Mouse (Mus musculus): ENCODE measurements at regions not wholly inside any gene's neighbourhood (a gene's known extent, or its start where the extent isn't known, plus 50 kb on each side); places are given as distances from the start of the nearest gene placed in this dataset.

GRCm38 (mm10) chrX:137175774-137176173, 53.9 kb upstream of the Esx1 start (continued):
- no peak for TF ChIP-seq SMC3 (IDR thresholded peaks at IDR 0.05; ENCODE audit: low read depth, low read length)

DNA sequence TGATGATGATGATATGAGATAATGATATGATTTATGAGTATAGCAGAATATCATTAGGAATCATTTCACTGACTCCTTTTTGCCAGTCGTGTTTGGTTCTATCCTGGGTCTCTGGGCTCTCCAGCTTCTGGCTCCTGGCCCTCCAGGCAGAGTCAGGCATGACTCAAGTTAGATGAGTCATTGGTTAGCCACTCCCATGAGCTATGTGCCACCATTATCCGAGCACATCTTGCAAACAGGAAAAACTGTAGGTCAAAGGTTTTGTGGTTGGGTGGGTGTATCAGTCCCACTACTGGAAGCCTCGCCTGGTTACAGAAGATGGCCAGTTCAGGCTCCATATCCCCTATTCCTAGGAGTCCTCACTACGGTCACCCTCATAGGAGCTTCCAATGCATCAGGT, 51.6 kb upstream of the Esx1 start:
- no peak overlapping the region for H3K9ac ChIP-seq (ENCODE audit: control insufficient read depth, low read depth, low read length, poor library complexity, severe bottlenecking)
- H3K36me3 ChIP-seq (ENCODE audit: control insufficient read depth in 1 of 2, insufficient read depth in 2 of 2, low read length in 2 of 2) = peaks cover 0 to 24% of the 10 kb centered on the region in 2 experiments; a peak in 2 of 4 replicates
- no peaks in the 10 kb centered on the region for H3K9me3 ChIP-seq (replicated peaks; ENCODE audit: insufficient read depth, low read length)
- DNase-seq (ENCODE audit: low read depth, low spot score) = peak; percentile 72
- peak overlapping the region; percentile 54 for H3K27ac ChIP-seq (ENCODE audit: control insufficient read depth, low read depth, low read length)
- H3K4me1 ChIP-seq (ENCODE audit: control insufficient read depth in 1 of 2, insufficient read depth in 2 of 2, low read length in 2 of 2) = peaks cover 3 to 24% of the 10 kb centered on the region in 2 experiments; a peak in 3 of 4 replicates
- H3K27me3 ChIP-seq (ENCODE audit: control insufficient read depth in 1 of 2, insufficient read depth in 2 of 2, low read length in 2 of 2) = no peaks in the 10 kb centered on the region
- no peak overlapping the region for H3K4me3 ChIP-seq (ENCODE audit: control insufficient read depth in 1 of 2, insufficient read depth in 1 of 2, low read depth in 2 of 2, low read length in 2 of 2)
- no peaks in the 10 kb centered on the region for H3K79me2 ChIP-seq (ENCODE audit: control insufficient read depth, insufficient read depth, low read length, poor library complexity)
- TF ChIP-seq JUND (IDR thresholded peaks at IDR 0.05; ENCODE audit: low read depth, low read length) = peak; percentile 75
- TF ChIP-seq RAD21 (IDR thresholded peaks at IDR 0.05; ENCODE audit: low read depth, low read length) = no peak
- TF ChIP-seq MEF2A (IDR thresholded peaks at IDR 0.05; ENCODE audit: extremely low read depth, insufficient replicate concordance, low read depth, low read length, poor library complexity, severe bottlenecking) = no peak
- TF ChIP-seq BHLHE40 (IDR thresholded peaks at IDR 0.05; ENCODE audit: borderline replicate concordance, low read depth, low read length) = no peak
- TF ChIP-seq TCF12 (IDR thresholded peaks at IDR 0.05; ENCODE audit: low read depth, low read length) = no peak
- TF ChIP-seq EP300 (IDR thresholded peaks at IDR 0.05; ENCODE audit: low read depth in 1 of 2, low read length in 2 of 2) = peak; percentile 77 to 82
- TF ChIP-seq SIN3A (IDR thresholded peaks at IDR 0.05; ENCODE audit: low read length) = no peak; the same call in 1 of the 2 replicates
- TF ChIP-seq NRF1 (IDR thresholded peaks at IDR 0.05; ENCODE audit: insufficient read depth, low read depth, low read length, poor library complexity, severe bottlenecking) = no peak
- TF ChIP-seq ZC3H11A (IDR thresholded peaks at IDR 0.05; ENCODE audit: low read depth, low read length) = no peak
- no peak for TF ChIP-seq ELF1 (IDR thresholded peaks at IDR 0.05; ENCODE audit: low read depth, low read length)
- TF ChIP-seq KAT2A (conservative IDR thresholded peaks at IDR 0.05; ENCODE audit: low read depth, low read length) = no peak
- TF ChIP-seq GABPA (IDR thresholded peaks at IDR 0.05; ENCODE audit: low read depth, low read length) = no peak
- TF ChIP-seq POLR2AphosphoS2 (IDR thresholded peaks at IDR 0.05; ENCODE audit: low read length) = no peak
- TF ChIP-seq SMC3 (IDR thresholded peaks at IDR 0.05; ENCODE audit: low read depth, low read length) = no peak
- no peak for TF ChIP-seq ZNF384 (IDR thresholded peaks at IDR 0.05; ENCODE audit: low read depth, low read length)
- TF ChIP-seq CTCF (IDR thresholded peaks at IDR 0.05 in 2 of 3, conservative IDR thresholded peaks at IDR 0.05 in 1 of 3; ENCODE audit: control insufficient read depth in 1 of 3, insufficient read depth in 1 of 3, low read depth in 2 of 3, low read length in 3 of 3, poor library complexity in 1 of 3, severe bottlenecking in 1 of 3) = no peak
- TF ChIP-seq UBTF (IDR thresholded peaks at IDR 0.05; ENCODE audit: borderline replicate concordance, insufficient read depth, low read depth, low read length) = no peak
- TF ChIP-seq E2F4 (IDR thresholded peaks at IDR 0.05; ENCODE audit: borderline replicate concordance, low read depth, low read length) = no peak
- TF ChIP-seq ETS1 (IDR thresholded peaks at IDR 0.05; ENCODE audit: low read depth, low read length) = peak; percentile 43; the same call in 1 of the 2 replicates
- TF ChIP-seq POLR2A (IDR thresholded peaks at IDR 0.05; ENCODE audit: control insufficient read depth in 1 of 2, insufficient read depth in 1 of 2, low read depth in 1 of 2, low read length in 2 of 2, poor library complexity in 1 of 2) = no peak
- TF ChIP-seq HCFC1 (IDR thresholded peaks at IDR 0.05; ENCODE audit: low read depth, low read length) = no peak
- peak; percentile 22; the same call in 1 of the 2 replicates for TF ChIP-seq TAL1 (IDR thresholded peaks at IDR 0.05; ENCODE audit: low read length)
- no peak for TF ChIP-seq ZMIZ1 (IDR thresholded peaks at IDR 0.05; ENCODE audit: low read depth, low read length)
- no peak for TF ChIP-seq MAZ (IDR thresholded peaks at IDR 0.05; ENCODE audit: low read depth, low read length)
- TF ChIP-seq USF1 (IDR thresholded peaks at IDR 0.05; ENCODE audit: low read depth, low read length) = no peak
- 0 out of 2 replicates have a peak, but pooled peaks have one; percentile 26 for TF ChIP-seq MYC (IDR thresholded peaks at IDR 0.05; ENCODE audit: low read depth, low read length)
- no peak for TF ChIP-seq MAFK (IDR thresholded peaks at IDR 0.05; ENCODE audit: borderline replicate concordance, low read depth, low read length)
- TF ChIP-seq NELFE (IDR thresholded peaks at IDR 0.05; ENCODE audit: low read depth, low read length) = no peak
- TF ChIP-seq MYB (IDR thresholded peaks at IDR 0.05; ENCODE audit: low read depth, low read length) = no peak
- TF ChIP-seq GATA1 (IDR thresholded peaks at IDR 0.05; ENCODE audit: low read depth, low read length) = 0 out of 2 replicates have a peak, but pooled peaks have one; percentile 36
- no peak for TF ChIP-seq MXI1 (IDR thresholded peaks at IDR 0.05; ENCODE audit: low read depth, low read length)
- no peak for TF ChIP-seq POLR2AphosphoS5 (IDR thresholded peaks at IDR 0.05; ENCODE audit: borderline replicate concordance, low read depth, low read length)
- 0 out of 2 replicates have a peak, but pooled peaks have one; percentile 11 for TF ChIP-seq MAX (IDR thresholded peaks at IDR 0.05; ENCODE audit: low read length)
- TF ChIP-seq RCOR1 (IDR thresholded peaks at IDR 0.05; ENCODE audit: low read depth, low read length) = no peak
- no peak for TF ChIP-seq CHD1 (IDR thresholded peaks at IDR 0.05; ENCODE audit: low read depth, low read length)
- no peak for TF ChIP-seq CHD2 (IDR thresholded peaks at IDR 0.05; ENCODE audit: low read length)

Data from MEL (cell line).